Comparison of ENCODE assay signal across 8 mouse cellular contexts in the genomic region with DNA sequence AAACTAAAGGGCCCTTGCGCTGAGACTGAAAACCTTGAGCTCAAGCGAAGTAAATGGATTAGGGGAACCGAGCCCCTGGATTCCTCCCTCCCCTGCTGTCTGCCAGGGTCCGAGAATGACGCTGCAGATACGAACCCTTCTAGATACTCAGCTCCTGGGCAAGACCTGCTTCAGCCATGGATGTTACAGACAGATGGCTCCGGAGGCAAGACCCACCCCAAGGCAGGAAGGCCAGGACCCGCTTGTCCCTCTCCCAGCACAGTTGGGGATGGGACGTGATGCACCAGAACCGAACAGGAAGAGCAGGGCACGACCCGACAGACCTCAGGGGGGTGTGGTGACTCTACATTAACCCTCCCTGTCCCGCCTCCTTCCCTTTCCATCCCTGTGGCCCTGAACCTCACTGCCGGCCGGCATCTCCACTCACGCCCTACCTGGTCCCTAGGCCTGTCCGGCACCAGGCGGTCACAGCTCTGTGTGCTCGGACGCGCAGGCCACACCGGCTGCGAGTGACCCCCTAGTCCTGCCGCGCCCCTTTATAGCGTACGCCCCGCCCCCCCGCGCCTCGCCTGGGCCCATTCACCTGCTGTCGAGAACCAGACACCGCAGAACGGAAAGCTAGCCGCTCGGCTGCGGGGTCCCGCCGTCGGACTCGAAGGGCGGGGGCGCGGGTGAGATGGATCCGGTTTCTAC.
A peak's percentile ranks its signal among the peaks of the same experiment; 100 is the strongest.
DNase-seq lines count a peak whose midpoint lies in the region; ATAC-seq and TF ChIP-seq lines count a peak whose summit lies in the region.

No protein-coding gene starts in this region.

- H3K4me3 ChIP-seq in lung, embryonic 14.5 days (ENCODE audit: low read depth, low read length) = peak overlapping the region; percentile 27
- H3K4me3 ChIP-seq in bone marrow macrophage, adult 2 months (ENCODE audit: insufficient read depth, low read length) = peak overlapping the region; percentile 32
- H3K4me3 ChIP-seq in hindbrain, postnatal 0 days (ENCODE audit: low read length) = peak overlapping the region; percentile 14
- H3K4me3 ChIP-seq in neural tube, embryonic 13.5 days = peak overlapping the region; percentile 35

- WGBS in lung, embryonic 14.5 days = under 1% methylated on average over 45 of the region's 45 CpGs
- WGBS in hindbrain, postnatal 0 days = under 1% methylated on average over 45 of the region's 45 CpGs
- under 1% methylated on average over 45 of the region's 45 CpGs for WGBS in neural tube, embryonic 13.5 days

- no peak overlapping the region for H3K9ac ChIP-seq in lung, embryonic 14.5 days
- no peak overlapping the region for H3K9ac ChIP-seq in hindbrain, postnatal 0 days (replicated peaks; ENCODE audit: low read length)
- H3K9ac ChIP-seq in neural tube, embryonic 13.5 days = peak overlapping the region; percentile 59; the same call in 1 of the 2 replicates

- no peak for ATAC-seq in lung, embryonic 14.5 days (ENCODE audit: insufficient read depth)
- ATAC-seq in hindbrain, postnatal 0 days = no peak
- no peak for ATAC-seq in neural tube, embryonic 13.5 days (ENCODE audit: low read depth)

- peaks cover 5% of the 10 kb centered on the region; the same call in 1 of the 2 replicates for H3K4me1 ChIP-seq in lung, embryonic 14.5 days (ENCODE audit: insufficient read depth)
- 0 out of 2 replicates have a peak, but pooled peaks cover 8% of the 10 kb centered on the region for H3K4me1 ChIP-seq in bone marrow macrophage, adult 2 months (ENCODE audit: control insufficient read depth, insufficient read depth, low read length)
- H3K4me1 ChIP-seq in hindbrain, postnatal 0 days (ENCODE audit: insufficient read depth, low read length) = no peaks in the 10 kb centered on the region; the same call in 1 of the 2 replicates
- H3K4me1 ChIP-seq in neural tube, embryonic 13.5 days (replicated peaks) = peaks cover 52% of the 10 kb centered on the region

- no peak for TF ChIP-seq CTCF in lung, embryonic 14.5 days (IDR thresholded peaks at IDR 0.05; ENCODE audit: low read depth)
- TF ChIP-seq CTCF in bone marrow macrophage, adult 2 months (IDR thresholded peaks at IDR 0.05; ENCODE audit: low read depth, low read length) = no peak
- TF ChIP-seq CTCF in hindbrain, postnatal 0 days (IDR thresholded peaks at IDR 0.05; ENCODE audit: low read depth) = no peak

- no peak overlapping the region for H3K27ac ChIP-seq in lung, embryonic 14.5 days (ENCODE audit: low read depth)
- no peak overlapping the region for H3K27ac ChIP-seq in bone marrow macrophage, adult 2 months (ENCODE audit: insufficient read depth, low read depth, low read length)
- H3K27ac ChIP-seq in hindbrain, postnatal 0 days = no peak overlapping the region
- peak overlapping the region; percentile 56 for H3K27ac ChIP-seq in neural tube, embryonic 13.5 days (replicated peaks)

- TF ChIP-seq POLR2A in bone marrow macrophage, adult 2 months (IDR thresholded peaks at IDR 0.05; ENCODE audit: borderline replicate concordance, low read depth, low read length) = no peak

- H3K4me2 ChIP-seq in lung, embryonic 14.5 days = peak overlapping the region; percentile 57
- H3K4me2 ChIP-seq in hindbrain, postnatal 0 days (ENCODE audit: low read depth, low read length) = peak overlapping the region; percentile 21
- H3K4me2 ChIP-seq in neural tube, embryonic 13.5 days = peak overlapping the region; percentile 41

- H3K27me3 ChIP-seq in lung, embryonic 14.5 days (ENCODE audit: insufficient read depth, low read length) = peaks cover 100% of the 10 kb centered on the region
- H3K27me3 ChIP-seq in hindbrain, postnatal 0 days (ENCODE audit: insufficient read depth, low read length) = peaks cover 77% of the 10 kb centered on the region
- peaks cover 98% of the 10 kb centered on the region for H3K27me3 ChIP-seq in neural tube, embryonic 13.5 days

- intact Hi-C loops in left cerebral cortex, postnatal 36 days (cut with DNase I) = no loop called here

- DNase-seq in lung, embryonic 14.5 days = peak; percentile 19
- no peak for DNase-seq in lung, adult 18-20 months
- DNase-seq in hindbrain, postnatal 0 days (ENCODE audit: low spot score) = no peak
- DNase-seq in natural killer cell, adult 2 months (ENCODE audit: low spot score in 2 of 2) = no peak
- no peak for DNase-seq in left cerebral cortex, adult 18-20 months (ENCODE audit: low spot score in 2 of 2)
- no peak for DNase-seq in left cerebral cortex, postnatal 36 days (ENCODE audit: low spot score in 2 of 2)

- H3K36me3 ChIP-seq in lung, embryonic 14.5 days (ENCODE audit: insufficient read depth) = no peaks in the 10 kb centered on the region
- no peaks in the 10 kb centered on the region for H3K36me3 ChIP-seq in hindbrain, postnatal 0 days (ENCODE audit: insufficient read depth, low read length)
- H3K36me3 ChIP-seq in neural tube, embryonic 13.5 days = no peaks in the 10 kb centered on the region

- H3K9me3 ChIP-seq in lung, embryonic 14.5 days (ENCODE audit: low read depth, low read length) = no peaks in the 10 kb centered on the region
- no peaks in the 10 kb centered on the region for H3K9me3 ChIP-seq in hindbrain, postnatal 0 days (ENCODE audit: low read length)
- no peaks in the 10 kb centered on the region for H3K9me3 ChIP-seq in neural tube, embryonic 13.5 days
